Mouse (Mus musculus) thymus, adult 2 months (tissue): ENCODE measurements at regions not wholly inside any gene's neighbourhood (a gene's known extent, or its start where the extent isn't known, plus 50 kb on each side); places are given as distances from the start of the nearest gene placed in this dataset.
"Not testable (repeated sequence)": the region's sequence is repeated elsewhere in the genome, so short reads cannot be mapped to it uniquely, and the experiment has no call there.

Source experiments
- DNase-seq: peaks from one replicate; pipeline ENCODE4 v3.0.0; 2021
- H3K27ac ChIP-seq: fragments of 200-500 bp; 2 replicates; pipeline ENCODE4 v1.5.1; 2012; ENCODE audit warnings: low read length, control low read depth; ENCODE audit not compliant: control insufficient read depth, insufficient read depth
- H3K27me3 ChIP-seq: fragments of 200-500 bp; 2 replicates; pipeline ENCODE4 v1.6.1; 2012; ENCODE audit warnings: mild to moderate bottlenecking, low read length, moderate library complexity, mixed read lengths; ENCODE audit not compliant: control insufficient read depth, insufficient read depth
- H3K36me3 ChIP-seq: fragments of 200-500 bp; 2 replicates; pipeline ENCODE4 v1.6.1; 2012; ENCODE audit warnings: mild to moderate bottlenecking, low read length, moderate library complexity; ENCODE audit not compliant: control insufficient read depth, insufficient read depth
- H3K4me1 ChIP-seq: fragments of 200-500 bp; replicated peaks from 2 replicates; pipeline ENCODE4 v1.6.1; 2012; ENCODE audit warnings: low read length; ENCODE audit not compliant: control insufficient read depth, insufficient read depth
- H3K4me3 ChIP-seq: fragments of 200-500 bp; 2 replicates; pipeline ENCODE4 v1.5.1; 2012; ENCODE audit warnings: mild to moderate bottlenecking, low read length, control low read depth, moderate library complexity; ENCODE audit not compliant: control insufficient read depth, insufficient read depth
- CTCF ChIP-seq: fragments of 200-500 bp; IDR thresholded peaks from 2 replicates; pipeline ENCODE4 v1.5.1; 2012; ENCODE audit warnings: mild to moderate bottlenecking, control low read depth, low read length, moderate library complexity, borderline replicate concordance; ENCODE audit not compliant: control insufficient read depth, poor library complexity, insufficient read depth; ENCODE audit errors: extremely low read depth
- POLR2A ChIP-seq: fragments of 200-500 bp; IDR thresholded peaks from 2 replicates; pipeline ENCODE4 v1.6.1; 2012; ENCODE audit warnings: mild to moderate bottlenecking, low read length, control low read depth, moderate library complexity; ENCODE audit not compliant: control insufficient read depth, poor library complexity, insufficient read depth; ENCODE audit errors: extremely low read depth
- WGBS: fragments of 180-500 bp; shearing (Covaris S2); methylation state at CpG from one replicate; pipeline ENCODE4 v1.1.7; 2018; 5-methylcytosine and 5-hydroxymethylcytosine counted together

DNA sequence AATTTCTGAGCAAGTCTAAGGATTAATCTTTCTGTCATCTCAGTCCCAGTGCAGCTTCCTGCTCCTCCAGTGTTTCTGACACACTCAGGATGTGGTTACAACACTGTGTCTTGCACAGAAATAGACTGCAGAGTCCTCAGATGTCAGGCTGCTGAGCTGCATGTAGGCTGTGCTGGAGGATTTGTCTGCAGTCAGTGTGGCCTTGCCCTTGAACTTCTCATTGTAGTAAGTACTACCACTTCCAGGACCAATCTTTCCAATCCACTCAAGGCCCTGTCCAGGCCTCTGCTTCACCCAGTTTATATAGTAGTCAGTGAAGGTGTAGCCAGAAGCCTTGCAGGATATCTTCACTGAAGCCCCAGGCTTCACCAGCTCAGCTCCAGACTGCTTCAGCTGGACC is 185.8 kb upstream of the Zfp386 start:
- H3K4me1 ChIP-seq, H3K36me3 ChIP-seq, H3K27me3 ChIP-seq, H3K4me3 ChIP-seq: not testable (repeated sequence)
- peak overlapping the region; percentile 74 for H3K27ac ChIP-seq
- DNase-seq: peak; percentile 41

DNA sequence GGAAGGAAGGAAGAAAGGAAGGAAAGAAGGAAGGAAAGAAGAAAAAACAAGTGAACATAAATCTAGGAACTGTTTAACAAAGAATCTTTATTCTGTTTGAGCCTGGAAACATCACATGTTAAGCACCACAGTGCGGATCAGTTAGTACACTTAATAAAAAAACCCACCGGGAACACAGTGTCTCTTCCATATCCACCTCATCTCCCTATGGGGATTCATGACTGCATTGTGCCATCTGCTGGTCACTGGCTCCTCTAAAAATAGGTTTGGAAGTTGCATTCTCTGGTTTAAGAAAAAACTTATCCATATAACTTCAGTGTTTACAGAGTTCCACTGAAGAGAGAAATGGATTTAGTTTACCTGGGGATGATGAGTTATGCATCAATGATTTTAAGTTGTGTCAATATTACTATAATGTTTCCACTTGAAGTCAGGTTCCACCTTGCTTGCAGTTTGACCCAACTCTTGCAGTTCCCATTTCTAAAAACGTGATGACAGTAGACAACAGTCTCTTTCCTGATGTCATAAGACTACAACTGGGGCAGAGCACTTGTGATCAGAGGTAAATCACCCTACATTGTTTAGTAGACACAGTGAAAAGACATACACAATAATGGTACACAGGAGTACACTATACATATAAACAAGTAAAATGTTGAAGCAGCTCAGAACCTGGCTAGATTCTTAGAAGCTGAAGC is 182.3 kb upstream of the Zfp386 start:
- H3K27ac ChIP-seq, H3K4me3 ChIP-seq, DNase-seq, H3K36me3 ChIP-seq, H3K27me3 ChIP-seq: not testable (repeated sequence)
- 88% methylated on average over 2 of the region's 3 CpGs for WGBS
- H3K4me1 ChIP-seq: peaks cover 11% of the 10 kb centered on the region

DNA sequence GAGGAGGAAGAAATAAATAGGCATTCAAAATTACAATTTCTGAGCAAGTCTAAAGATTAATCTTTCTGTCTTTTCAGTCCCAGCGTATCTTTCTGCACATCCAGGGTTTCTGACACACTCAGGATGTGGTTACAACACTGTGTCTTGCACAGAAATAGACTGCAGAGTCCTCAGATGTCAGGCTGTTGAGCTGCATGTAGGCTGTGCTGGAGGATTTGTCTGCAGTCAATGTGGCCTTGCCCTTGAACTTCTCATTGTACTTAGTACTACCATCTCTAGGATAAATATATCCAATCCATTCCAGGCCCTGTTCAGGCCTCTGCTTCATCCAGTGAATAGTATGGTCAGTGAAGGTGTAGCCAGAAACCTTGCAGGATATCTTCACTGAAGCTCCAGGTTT is 178.9 kb upstream of the Zfp386 start:
- H3K4me3 ChIP-seq, H3K4me1 ChIP-seq, H3K27me3 ChIP-seq, H3K36me3 ChIP-seq: not testable (repeated sequence)
- H3K27ac ChIP-seq: peak overlapping the region; percentile 87
- DNase-seq: peak; percentile 32
- 0% methylated on average over 1 of the region's 1 CpGs for WGBS

DNA sequence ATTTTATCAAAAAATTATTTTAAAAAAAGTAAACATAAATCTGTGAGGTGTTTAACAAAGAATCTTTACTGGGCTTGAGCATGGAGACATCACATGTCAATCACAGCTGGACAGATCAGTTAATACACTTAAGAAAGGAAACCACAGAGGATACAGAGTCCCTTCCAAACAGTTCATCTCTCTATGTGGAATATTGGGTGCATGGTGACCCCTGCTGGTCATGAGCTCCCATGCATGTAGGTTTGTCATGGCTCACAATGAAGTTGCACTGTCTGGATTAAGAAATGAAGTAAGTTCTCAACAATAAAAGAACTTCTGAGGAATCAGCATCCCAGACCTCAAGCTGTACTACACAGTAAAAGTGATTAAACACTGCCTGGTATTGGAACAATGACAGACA is 175.1 kb upstream of the Zfp386 start:
- not testable (repeated sequence) for H3K27me3 ChIP-seq, H3K27ac ChIP-seq, DNase-seq, H3K4me3 ChIP-seq, H3K4me1 ChIP-seq, H3K36me3 ChIP-seq

DNA sequence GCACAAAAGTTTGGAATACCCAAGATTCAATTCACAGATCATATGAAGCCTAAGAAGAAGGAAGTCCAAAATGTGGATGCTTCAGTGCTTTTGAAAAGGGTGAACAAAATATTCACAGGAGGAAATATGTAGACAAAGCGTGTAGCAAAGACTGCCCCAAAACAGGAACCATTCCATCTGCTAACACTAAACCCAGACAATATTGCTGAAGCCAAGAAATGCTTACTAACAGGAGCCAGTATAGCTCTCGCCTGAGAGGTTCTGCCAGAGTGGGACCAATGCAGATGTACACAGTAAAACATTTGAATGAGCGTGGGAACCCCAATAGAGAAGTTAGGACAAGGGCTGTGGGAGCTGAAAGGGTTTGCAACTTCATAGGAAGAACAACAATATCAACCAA is 173.5 kb upstream of the Zfp386 start:
- H3K4me1 ChIP-seq, H3K36me3 ChIP-seq, DNase-seq, H3K4me3 ChIP-seq, H3K27ac ChIP-seq, H3K27me3 ChIP-seq: not testable (repeated sequence)
- 80% methylated on average over 3 of the region's 3 CpGs for WGBS

DNA sequence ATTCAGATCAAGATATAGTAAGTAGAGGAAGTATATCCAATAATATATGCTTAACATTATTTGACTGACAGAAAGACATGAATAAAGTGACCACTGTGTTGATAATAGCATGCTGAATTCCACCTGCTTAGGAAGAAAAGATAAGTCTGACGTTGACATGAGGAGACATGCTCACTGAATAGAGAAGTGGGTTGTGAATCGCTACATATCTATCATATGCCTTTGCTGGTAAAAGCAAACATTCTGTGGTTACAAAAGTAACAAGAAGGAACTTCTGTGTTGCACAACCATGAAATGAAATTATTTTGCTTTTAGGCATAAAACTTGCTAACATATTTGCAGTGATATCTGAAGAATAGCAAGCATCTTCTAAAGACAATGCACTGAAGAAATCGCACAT is 163.8 kb upstream of the Zfp386 start:
- DNase-seq: no peak
- no peak for TF ChIP-seq POLR2A
- TF ChIP-seq CTCF: no peak
- H3K27ac ChIP-seq: no peak overlapping the region
- H3K4me3 ChIP-seq: no peak overlapping the region
- WGBS: 70% methylated on average over 3 of the region's 3 CpGs
- no peaks in the 10 kb centered on the region for H3K27me3 ChIP-seq
- peaks cover 5% of the 10 kb centered on the region for H3K4me1 ChIP-seq
- no peaks in the 10 kb centered on the region for H3K36me3 ChIP-seq

DNA sequence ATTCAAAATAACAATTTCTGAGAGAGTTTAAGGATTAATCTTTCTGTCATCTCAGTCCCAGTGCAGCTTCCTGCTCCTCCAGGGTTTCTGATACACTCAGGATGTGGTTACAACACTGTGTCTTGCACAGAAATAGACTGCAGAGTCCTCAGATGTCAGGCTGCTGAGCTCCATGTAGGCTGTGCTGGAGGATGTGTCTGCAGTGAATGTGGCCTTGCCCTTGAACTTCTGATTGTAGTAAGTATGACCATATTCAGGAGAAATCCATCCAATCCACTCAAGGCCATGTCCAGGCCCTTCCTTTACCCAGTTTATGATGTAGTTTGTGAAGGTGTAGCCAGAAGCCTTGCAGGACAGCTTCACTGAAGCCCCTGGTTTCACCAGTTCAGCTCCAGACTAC is 159.5 kb upstream of the Zfp386 start:
- DNase-seq: peak; percentile 27
- peak overlapping the region; percentile 77; the same call in 1 of the 2 replicates for H3K27ac ChIP-seq
- H3K4me1 ChIP-seq: peaks cover 5% of the 10 kb centered on the region
- no peaks in the 10 kb centered on the region for H3K27me3 ChIP-seq
- TF ChIP-seq POLR2A (no peak), CTCF (no peak)
- H3K4me3 ChIP-seq: no peak overlapping the region
- no peaks in the 10 kb centered on the region for H3K36me3 ChIP-seq

DNA sequence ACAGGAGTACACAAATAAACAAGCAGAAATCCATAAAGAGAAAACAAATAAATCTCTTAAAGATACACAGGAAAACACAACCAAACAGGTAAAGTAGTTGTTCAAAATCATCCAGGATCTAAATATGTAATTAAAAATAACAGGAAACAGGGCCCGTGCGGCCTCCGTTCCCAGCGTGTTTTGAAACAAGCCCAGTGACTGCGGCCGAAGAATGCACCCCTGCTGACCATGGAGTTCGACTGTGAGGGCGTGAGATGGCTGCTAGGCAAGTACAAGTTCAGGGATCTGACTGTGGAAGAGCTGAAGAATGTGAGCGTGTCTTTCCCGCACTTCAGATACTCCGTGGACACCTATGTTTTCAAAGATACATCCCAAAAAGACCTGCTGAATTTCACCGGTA is 154.9 kb upstream of the Zfp386 start:
- WGBS: 96% methylated on average over 12 of the region's 12 CpGs
- H3K36me3 ChIP-seq, H3K27ac ChIP-seq, DNase-seq, H3K27me3 ChIP-seq, H3K4me1 ChIP-seq, H3K4me3 ChIP-seq: not testable (repeated sequence)

DNA sequence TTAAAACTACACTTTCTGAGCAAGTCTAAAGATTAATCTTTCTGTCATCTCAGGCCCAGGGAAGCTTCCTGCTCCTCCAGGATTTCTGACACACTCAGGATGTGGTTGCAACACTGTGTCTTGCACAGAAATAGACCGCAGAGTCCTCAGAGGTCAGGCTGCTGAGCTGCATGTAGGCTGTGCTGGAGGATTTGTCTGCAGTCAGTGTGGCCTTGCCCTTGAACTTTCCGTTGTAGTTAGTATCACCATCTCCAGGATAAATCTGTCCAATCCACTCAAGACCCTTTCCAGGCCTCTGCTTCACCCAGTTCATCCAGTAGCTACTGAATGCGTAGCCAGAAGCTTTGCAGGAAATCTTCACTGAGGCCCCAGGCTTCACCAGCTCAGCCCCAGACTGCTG is 135.3 kb upstream of the Zfp386 start:
- WGBS: 26% methylated on average over 3 of the region's 3 CpGs
- not testable (repeated sequence) for H3K4me3 ChIP-seq, H3K27ac ChIP-seq, H3K4me1 ChIP-seq, DNase-seq, H3K36me3 ChIP-seq, H3K27me3 ChIP-seq

DNA sequence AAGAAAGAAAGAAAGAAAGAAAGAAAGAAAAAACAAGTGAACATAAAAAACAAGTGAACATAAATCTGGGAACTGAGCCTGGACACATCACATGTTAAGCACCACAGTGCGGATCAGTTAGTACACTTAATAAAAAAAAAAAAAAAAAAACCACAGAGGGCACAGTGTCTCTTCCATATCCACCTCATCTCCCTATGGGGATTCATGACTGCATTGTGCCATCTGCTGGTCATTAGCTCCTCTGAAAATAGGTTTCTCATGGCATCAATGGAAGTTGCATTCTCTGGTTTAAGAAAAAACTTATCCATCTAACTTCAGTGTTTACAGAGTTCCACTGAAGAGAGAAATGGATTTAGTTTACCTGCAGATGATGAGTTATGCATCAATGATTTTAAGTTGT is 132.1 kb upstream of the Zfp386 start:
- H3K4me3 ChIP-seq, H3K27ac ChIP-seq, DNase-seq, H3K36me3 ChIP-seq, H3K4me1 ChIP-seq, H3K27me3 ChIP-seq: not testable (repeated sequence)
- WGBS: 21% methylated on average over 1 of the region's 1 CpGs

DNA sequence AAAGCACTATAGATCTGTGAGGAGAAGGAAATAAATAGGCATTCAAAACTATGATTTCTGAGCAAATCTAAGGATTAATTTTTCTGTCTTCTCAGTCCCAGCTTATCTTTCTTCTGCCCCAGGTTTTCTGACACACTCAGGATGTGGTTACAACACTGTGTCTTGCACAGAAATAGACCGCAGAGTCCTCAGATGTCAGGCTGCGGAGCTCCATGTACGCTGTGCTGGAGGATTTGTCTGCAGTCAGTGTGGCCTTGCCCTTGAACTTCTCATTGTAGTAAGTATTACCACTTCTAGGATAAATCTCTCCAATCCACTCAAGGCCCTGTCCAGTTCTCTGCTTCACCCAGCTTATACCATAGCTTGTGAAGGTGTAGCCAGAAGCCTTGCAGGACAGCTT is 127.4 kb upstream of the Zfp386 start:
- H3K27ac ChIP-seq, H3K27me3 ChIP-seq, H3K36me3 ChIP-seq, H3K4me3 ChIP-seq, H3K4me1 ChIP-seq: not testable (repeated sequence)
- DNase-seq: peak; percentile 47
- WGBS: 8% methylated on average over 3 of the region's 3 CpGs
